Mouse (Mus musculus): ENCODE data around the gene Plekhn1. TPM values are rescaled to one million over a fixed set of nuclear protein-coding genes. Genes with fewer than 3 reads are reported as not detected.
A peak's percentile ranks its signal among the peaks of the same experiment; 100 is the strongest.

Plekhn1 gene
- polyA plus RNA-seq, 1 experiment from 2014 or later, result 21.2 TPM

DNA sequence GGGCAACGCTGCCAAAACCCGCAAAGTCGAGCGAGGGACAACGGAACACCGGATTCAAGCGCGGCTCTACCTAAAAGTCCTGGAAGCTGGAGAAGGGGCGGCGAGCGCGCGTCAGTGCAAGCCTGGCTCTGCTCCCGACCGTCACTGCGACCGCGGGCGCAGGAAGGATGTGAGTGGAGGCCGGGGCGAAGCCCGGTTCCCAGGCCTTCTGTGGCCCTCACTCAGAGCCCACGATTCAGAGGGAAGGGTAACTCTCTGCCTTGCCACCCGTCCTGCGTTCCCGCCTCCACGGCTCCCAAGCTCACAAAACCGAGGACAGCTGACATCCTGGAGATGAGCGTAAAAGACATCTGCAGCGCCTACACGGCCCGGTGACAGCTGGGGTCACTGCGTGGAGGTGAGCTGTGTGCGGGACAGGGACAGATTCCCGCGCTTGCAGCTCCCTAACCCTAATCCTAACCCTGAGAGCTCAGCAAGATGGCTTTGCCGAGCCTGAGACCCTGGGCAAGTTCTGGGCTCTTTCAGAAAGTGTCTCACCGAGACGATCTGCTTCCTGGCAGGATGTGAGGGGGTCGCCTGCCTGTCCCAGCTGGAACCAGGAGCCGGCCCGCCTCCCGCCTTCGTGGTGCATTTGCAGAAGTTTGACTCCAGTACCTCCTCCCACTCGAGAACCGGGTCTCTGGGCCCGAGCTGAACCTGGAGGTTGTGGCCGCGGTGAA lies 31.1 kb downstream of the Plekhn1 start:
- Histone ChIP-seq H3K9me3 (ENCODE audit: control insufficient read depth, low read depth, low read length) (no peaks in the 10 kb centered on the region), H3K9ac (replicated peaks; ENCODE audit: low read depth, low read length) (peak overlapping the region; percentile 58), H3K27me3 (ENCODE audit: control insufficient read depth, insufficient read depth, low read length) (no peaks in the 10 kb centered on the region; the same call in 1 of the 2 replicates), H3K4me3 (ENCODE audit: low read depth, low read length) (peak overlapping the region; percentile 54), H3K4me1 (ENCODE audit: control insufficient read depth, insufficient read depth, low read length) (peaks cover 8% of the 10 kb centered on the region; the same call in 1 of the 2 replicates), H3K27ac (ENCODE audit: low read length) (peak overlapping the region; percentile 44), H3K4me2 (replicated peaks; ENCODE audit: low read depth, low read length) (peak overlapping the region; percentile 93), H3K36me3 (ENCODE audit: control insufficient read depth, insufficient read depth, low read length) (no peaks in the 10 kb centered on the region)
- peak; percentile 21; the same call in 1 of the 2 replicates for ATAC-seq (ENCODE audit: insufficient number of reproducible peaks, insufficient read depth, low FRiP score, low read depth)
- under 1% methylated on average over 49 of the region's 49 CpGs for WGBS

DNA sequence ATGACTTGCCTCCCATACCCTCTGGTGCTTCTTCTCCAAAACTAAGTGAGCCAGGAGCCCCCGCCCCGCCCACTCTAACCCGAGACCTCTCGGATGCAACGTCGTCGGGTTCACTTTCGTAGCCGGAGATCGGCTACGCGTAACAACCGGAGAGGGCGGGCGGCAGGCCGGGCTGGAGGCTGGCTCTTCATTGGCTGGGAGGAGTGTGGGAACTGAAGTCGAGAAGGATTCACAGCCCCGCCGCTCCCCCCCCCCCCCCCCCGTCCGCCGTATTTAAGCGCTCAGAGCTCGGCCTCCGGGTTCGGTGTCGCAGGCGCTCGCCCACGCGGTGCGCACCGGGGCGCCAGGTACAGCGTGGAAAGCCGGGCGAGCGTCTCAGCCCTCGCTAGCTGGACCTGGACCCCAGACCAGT lies 31.6 kb downstream of the Plekhn1 start, which contains the start of gene AW011738:
AW011738 (plus strand) TSS at position 304 of the 412 bp plus-strand sequence.
- Histone ChIP-seq H3K9ac (replicated peaks; ENCODE audit: low read depth, low read length) (peak within 1 kb of the TSS; percentile 58), H3K4me1 (ENCODE audit: control insufficient read depth, insufficient read depth, low read length) (peaks cover 10% of the 10 kb centered on the region; the same call in 1 of the 2 replicates), H3K9me3 (ENCODE audit: control insufficient read depth, low read depth, low read length) (no peaks in the 10 kb centered on the region), H3K27me3 (ENCODE audit: control insufficient read depth, insufficient read depth, low read length) (no peaks in the 10 kb centered on the region; the same call in 1 of the 2 replicates), H3K36me3 (ENCODE audit: control insufficient read depth, insufficient read depth, low read length) (no peaks in the 10 kb centered on the region), H3K4me3 (ENCODE audit: low read depth, low read length) (peak within 1 kb of the TSS; percentile 54), H3K4me2 (replicated peaks; ENCODE audit: low read depth, low read length) (peak within 1 kb of the TSS; percentile 93), H3K27ac (ENCODE audit: low read length) (peak within 1 kb of the TSS; percentile 44)
- ATAC-seq (ENCODE audit: insufficient number of reproducible peaks, insufficient read depth, low FRiP score, low read depth), result peak; percentile 85
- 1% methylated on average over 35 of the region's 39 CpGs for WGBS

DNA sequence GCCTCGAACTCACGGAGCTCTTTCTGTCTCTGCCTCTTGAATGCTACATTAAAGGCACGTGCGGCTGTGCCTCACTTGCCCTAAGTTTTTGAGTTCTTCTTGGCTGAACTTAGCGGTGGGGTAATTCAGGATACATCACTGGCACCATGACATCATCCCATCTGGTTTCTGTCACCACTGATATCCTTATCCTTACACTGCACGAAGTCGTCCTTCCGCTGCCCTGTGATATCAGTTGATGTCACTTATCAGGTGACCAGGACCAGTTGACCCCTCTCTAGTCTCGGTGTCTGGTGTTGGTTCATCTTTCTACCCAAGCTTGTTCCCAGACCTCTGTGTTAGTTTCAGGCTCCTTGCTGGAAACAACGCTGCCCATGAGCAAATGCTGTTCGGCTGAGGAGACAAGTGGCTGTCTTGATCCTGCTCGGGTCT lies 32.2 kb downstream of the Plekhn1 start:
- Histone ChIP-seq H3K27ac (ENCODE audit: low read length) (no peak overlapping the region; the same call in 1 of the 2 replicates), H3K4me2 (replicated peaks; ENCODE audit: low read depth, low read length) (peak overlapping the region; percentile 93), H3K27me3 (ENCODE audit: control insufficient read depth, insufficient read depth, low read length) (no peaks in the 10 kb centered on the region; the same call in 1 of the 2 replicates), H3K9ac (replicated peaks; ENCODE audit: low read depth, low read length) (peak overlapping the region; percentile 58; the same call in 1 of the 2 replicates), H3K9me3 (ENCODE audit: control insufficient read depth, low read depth, low read length) (no peaks in the 10 kb centered on the region), H3K36me3 (ENCODE audit: control insufficient read depth, insufficient read depth, low read length) (no peaks in the 10 kb centered on the region), H3K4me3 (ENCODE audit: low read depth, low read length) (peak overlapping the region; percentile 54), H3K4me1 (ENCODE audit: control insufficient read depth, insufficient read depth, low read length) (peaks cover 10% of the 10 kb centered on the region; the same call in 1 of the 2 replicates)
- no peak for ATAC-seq (ENCODE audit: insufficient number of reproducible peaks, insufficient read depth, low FRiP score, low read depth)
- WGBS, result 35% methylated on average over 12 of the region's 12 CpGs

DNA sequence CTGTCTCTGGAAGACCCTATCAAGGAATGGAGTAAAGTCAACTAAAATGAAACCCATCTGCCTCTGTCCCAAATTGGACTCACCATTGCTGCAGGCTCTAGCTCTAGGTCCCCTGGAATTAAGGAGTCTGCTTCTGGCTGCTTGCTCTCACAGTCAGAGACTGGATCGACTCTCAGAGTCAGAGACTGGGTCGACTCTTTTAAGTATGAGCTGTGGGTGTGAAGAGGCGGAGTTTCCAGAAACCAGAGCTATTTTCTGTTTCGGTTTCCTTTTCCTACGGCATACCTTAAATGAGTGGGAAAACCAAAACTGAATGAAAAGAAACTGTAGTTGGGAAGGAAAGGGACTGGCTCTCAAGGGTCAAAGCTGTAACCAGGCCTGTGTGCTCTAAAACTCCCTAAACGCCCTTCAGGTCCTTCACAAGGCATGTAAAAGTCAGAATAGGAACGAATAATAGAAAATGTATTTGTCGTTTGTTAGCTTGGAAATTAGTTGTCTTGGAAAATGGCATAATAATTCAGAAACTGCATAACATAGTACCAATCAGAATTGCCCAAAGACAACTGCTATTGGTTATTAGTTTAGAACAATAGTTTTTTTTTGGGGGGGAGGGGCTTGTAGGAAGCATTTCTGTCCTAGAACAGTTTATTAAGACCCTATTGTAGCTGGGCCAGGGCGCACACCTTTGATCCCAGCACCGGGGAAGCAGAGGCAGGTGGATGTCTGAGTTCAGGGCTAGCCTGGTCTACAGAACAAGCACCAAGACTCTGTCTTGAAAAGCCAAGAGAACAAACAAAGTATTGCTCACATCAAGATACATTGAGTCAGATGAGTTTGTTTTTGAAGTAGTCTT lies 33.8 kb downstream of the Plekhn1 start, which contains the start of gene Isg15:
Isg15 (minus strand) TSS at position 196 of the 853 bp plus-strand sequence.
- Histone ChIP-seq H3K4me3 (ENCODE audit: low read depth, low read length) (no peak within 1 kb of the TSS), H3K4me2 (replicated peaks; ENCODE audit: low read depth, low read length) (no peak within 1 kb of the TSS)
- WGBS, result 59% methylated on average over 10 of the region's 10 CpGs

DNA sequence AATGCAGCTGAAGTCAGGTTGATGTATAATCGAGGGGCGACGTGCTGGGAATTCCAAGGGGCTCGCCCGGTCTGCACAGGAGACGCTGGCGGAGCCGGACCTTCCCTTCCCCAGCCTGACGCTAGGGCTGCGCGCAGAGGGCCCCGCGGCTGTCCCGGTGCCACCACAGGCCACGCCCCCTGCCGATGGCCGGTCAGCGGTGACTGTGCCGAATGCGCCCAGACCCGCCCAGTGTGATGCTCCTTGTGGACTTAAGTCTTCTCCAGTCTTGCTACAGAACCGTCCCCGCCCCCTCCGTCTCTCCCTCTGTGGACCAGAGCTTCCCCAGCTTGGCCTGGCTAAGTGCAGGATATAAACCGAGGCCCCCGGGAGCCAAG lies 36.8 kb downstream of the Plekhn1 start:
- 0% methylated on average over 26 of the region's 26 CpGs for WGBS

More for the DNA sequence above, 33.8 kb downstream of the Plekhn1 start, which contains the start of gene Isg15:
- Histone ChIP-seq H3K4me1 (ENCODE audit: control insufficient read depth, insufficient read depth, low read length) (peaks cover 13% of the 10 kb centered on the region; the same call in 1 of the 2 replicates), H3K27ac (ENCODE audit: low read length) (no peak within 1 kb of the TSS), H3K36me3 (ENCODE audit: control insufficient read depth, insufficient read depth, low read length) (no peaks in the 10 kb centered on the region), H3K9me3 (ENCODE audit: control insufficient read depth, low read depth, low read length) (no peaks in the 10 kb centered on the region), H3K9ac (replicated peaks; ENCODE audit: low read depth, low read length) (no peak within 1 kb of the TSS), H3K27me3 (ENCODE audit: control insufficient read depth, insufficient read depth, low read length) (no peaks in the 10 kb centered on the region; the same call in 1 of the 2 replicates)
- no peak for ATAC-seq (ENCODE audit: insufficient number of reproducible peaks, insufficient read depth, low FRiP score, low read depth)

DNA sequence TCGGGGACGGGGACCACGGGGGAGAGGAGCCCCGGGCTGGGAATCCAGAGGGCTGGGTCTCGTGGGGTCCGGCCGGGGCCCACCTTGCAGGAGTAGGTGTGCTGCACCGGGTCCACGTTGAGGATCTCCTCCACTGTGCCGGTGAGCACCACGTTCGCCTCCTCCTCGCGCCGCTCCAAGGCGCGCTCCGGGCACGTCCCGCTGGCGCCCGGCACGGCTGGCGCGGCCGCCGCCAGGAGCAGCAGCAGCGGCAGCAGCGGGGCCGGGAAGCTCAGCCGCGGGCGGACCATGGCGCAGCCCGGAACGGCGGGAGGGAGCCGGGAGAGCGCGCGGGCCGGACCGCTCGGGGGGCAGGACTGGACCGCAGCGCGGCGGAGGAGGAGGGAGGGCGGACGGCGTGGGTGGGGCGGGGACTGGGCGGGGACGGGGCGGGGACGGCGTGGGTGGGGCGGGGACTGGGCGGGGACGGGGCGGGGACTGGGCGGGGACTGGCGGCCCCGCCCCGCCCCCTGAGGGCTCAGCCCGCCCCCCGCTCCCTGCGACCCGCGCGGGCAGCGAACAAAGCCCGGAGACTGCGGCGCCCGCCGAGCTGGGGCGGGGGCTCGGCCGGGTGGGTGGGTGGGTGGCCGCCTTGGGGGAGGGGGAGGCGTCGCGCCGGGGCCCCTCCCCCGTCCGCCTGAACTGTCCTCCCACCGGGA lies 37.4 kb downstream of the Plekhn1 start, which contains the start of gene Agrn:
Agrn (minus strand) TSS at position 358 of the 698 bp plus-strand sequence.
- H3K36me3 ChIP-seq (ENCODE audit: control insufficient read depth, insufficient read depth, low read length), result peaks cover 14% of the 10 kb centered on the region
- no peaks in the 10 kb centered on the region; the same call in 1 of the 2 replicates for H3K27me3 ChIP-seq (ENCODE audit: control insufficient read depth, insufficient read depth, low read length)
- peaks cover 37% of the 10 kb centered on the region for H3K4me1 ChIP-seq (ENCODE audit: control insufficient read depth, insufficient read depth, low read length)
- H3K27ac ChIP-seq (ENCODE audit: low read length), result peak within 1 kb of the TSS; percentile 91
- peak within 1 kb of the TSS; percentile 92 for H3K4me3 ChIP-seq (ENCODE audit: low read depth, low read length)
- H3K9ac ChIP-seq (replicated peaks; ENCODE audit: low read depth, low read length), result peak within 1 kb of the TSS; percentile 87
- WGBS, result 1% methylated on average over 45 of the region's 88 CpGs
- ATAC-seq (ENCODE audit: insufficient number of reproducible peaks, insufficient read depth, low FRiP score, low read depth), result peak; percentile 83
- peak within 1 kb of the TSS; percentile 92 for H3K4me2 ChIP-seq (replicated peaks; ENCODE audit: low read depth, low read length)
- H3K9me3 ChIP-seq (ENCODE audit: control insufficient read depth, low read depth, low read length), result no peaks in the 10 kb centered on the region

More for the DNA sequence above, 36.8 kb downstream of the Plekhn1 start:
- Histone ChIP-seq H3K9me3 (ENCODE audit: control insufficient read depth, low read depth, low read length) (no peaks in the 10 kb centered on the region), H3K9ac (replicated peaks; ENCODE audit: low read depth, low read length) (peak overlapping the region; percentile 38; the same call in 1 of the 2 replicates), H3K27me3 (ENCODE audit: control insufficient read depth, insufficient read depth, low read length) (no peaks in the 10 kb centered on the region; the same call in 1 of the 2 replicates), H3K27ac (ENCODE audit: low read length) (peak overlapping the region; percentile 91), H3K36me3 (ENCODE audit: control insufficient read depth, insufficient read depth, low read length) (peaks cover 14% of the 10 kb centered on the region), H3K4me2 (replicated peaks; ENCODE audit: low read depth, low read length) (peak overlapping the region; percentile 50), H3K4me1 (ENCODE audit: control insufficient read depth, insufficient read depth, low read length) (peaks cover 34% of the 10 kb centered on the region), H3K4me3 (ENCODE audit: low read depth, low read length) (peak overlapping the region; percentile 92)
- ATAC-seq (ENCODE audit: insufficient number of reproducible peaks, insufficient read depth, low FRiP score, low read depth), result peak; percentile 89

DNA sequence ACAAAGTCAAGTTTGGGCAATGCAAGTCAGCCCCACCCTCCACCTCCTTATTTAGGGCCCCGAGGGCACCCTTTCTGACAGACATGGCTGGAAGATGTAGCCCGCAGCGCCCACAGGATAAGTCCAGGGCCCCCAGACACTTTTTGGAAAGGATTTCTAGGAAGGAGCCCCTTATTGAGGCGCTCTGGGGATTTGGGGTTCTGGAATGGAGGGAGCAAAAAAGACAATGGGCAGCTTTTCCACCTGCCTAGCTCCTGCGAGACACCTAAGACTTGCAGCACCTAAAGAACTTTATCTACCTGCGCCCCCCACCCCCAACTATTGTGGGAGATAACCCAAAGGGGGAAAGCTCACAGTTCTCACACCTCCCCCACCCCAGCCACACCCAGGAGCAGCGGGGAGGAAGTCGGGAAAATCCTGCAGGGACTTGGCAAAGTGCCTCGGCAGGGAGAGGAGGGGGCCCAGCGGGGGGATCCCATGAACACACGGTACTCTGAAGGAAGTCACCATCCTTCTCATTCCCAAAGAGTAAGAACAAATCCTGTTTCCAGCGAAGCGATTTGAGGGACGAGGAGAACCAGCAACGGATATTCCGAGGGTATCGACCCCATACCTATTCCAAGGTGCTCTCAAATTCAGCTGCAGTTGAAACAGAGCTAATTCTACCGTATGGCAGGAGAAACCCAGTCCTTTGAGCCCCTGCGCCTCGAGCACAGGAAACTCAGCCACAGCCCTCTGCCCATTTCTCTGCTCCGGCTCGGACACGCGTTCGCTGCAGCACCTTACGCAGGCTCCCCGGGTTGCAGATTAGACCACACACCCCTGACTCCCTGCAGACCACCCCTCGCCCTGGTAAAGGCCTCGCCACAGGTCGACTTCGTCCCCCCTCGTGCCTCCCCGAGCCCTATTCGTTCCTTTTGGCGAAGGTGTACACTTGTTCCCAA lies 38.5 kb downstream of the Plekhn1 start:
- H3K4me1 ChIP-seq (ENCODE audit: control insufficient read depth, insufficient read depth, low read length), result peaks cover 37% of the 10 kb centered on the region
- peak overlapping the region; percentile 92 for H3K4me2 ChIP-seq (replicated peaks; ENCODE audit: low read depth, low read length)
- peak overlapping the region; percentile 87 for H3K9ac ChIP-seq (replicated peaks; ENCODE audit: low read depth, low read length)
- ATAC-seq (ENCODE audit: insufficient number of reproducible peaks, insufficient read depth, low FRiP score, low read depth), result 0 out of 2 replicates have a peak, but pooled peaks have one; percentile 2
- H3K27ac ChIP-seq (ENCODE audit: low read length), result peak overlapping the region; percentile 80; the same call in 1 of the 2 replicates
- no peaks in the 10 kb centered on the region for H3K9me3 ChIP-seq (ENCODE audit: control insufficient read depth, low read depth, low read length)
- WGBS, result 2% methylated on average over 35 of the region's 35 CpGs
- no peaks in the 10 kb centered on the region for H3K27me3 ChIP-seq (ENCODE audit: control insufficient read depth, insufficient read depth, low read length)
- peaks cover 20% of the 10 kb centered on the region for H3K36me3 ChIP-seq (ENCODE audit: control insufficient read depth, insufficient read depth, low read length)
- H3K4me3 ChIP-seq (ENCODE audit: low read depth, low read length), result peak overlapping the region; percentile 92

Measured in stomach, embryonic 14.5 days (tissue).